ENCODE assay signal across 10 mouse cellular contexts in the genomic region with DNA sequence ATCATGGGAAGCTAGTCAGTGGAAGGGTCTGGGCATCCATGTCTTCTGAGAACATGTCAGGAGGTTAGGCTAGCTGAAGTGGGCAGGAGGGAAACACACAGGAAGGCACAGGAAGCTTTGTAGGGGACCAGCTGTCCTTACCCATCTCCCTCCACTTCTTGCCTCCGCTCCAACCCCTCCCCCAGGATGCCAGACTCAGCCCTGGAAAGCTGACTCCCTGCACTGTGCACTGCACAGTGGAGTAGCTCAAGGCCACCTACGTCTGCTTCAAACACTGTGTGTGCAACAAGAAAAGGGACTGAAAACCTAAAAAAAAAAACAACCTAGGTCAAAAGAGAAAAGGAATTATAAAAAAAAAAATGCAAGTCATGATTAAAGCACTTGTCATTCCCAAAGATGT.
"Had no signal": no experiment of that assay in that cellular context is flagged by ENCODE, and none has a peak within 500 bp of the region (broad histone marks: within the 10 kb centered on the region; RNA-seq: fewer than 3 reads in every experiment).

No protein-coding gene starts in this region.

- H3K27me3 ChIP-seq: limb, embryonic 13.5 days; neural tube, embryonic 12.5 days had no signal

- H3K36me3 ChIP-seq: limb, embryonic 13.5 days; midbrain, embryonic 10.5 days; neural tube, embryonic 12.5 days had no signal

- H3K4me3 ChIP-seq: limb, embryonic 13.5 days; midbrain, embryonic 10.5 days; neural tube, embryonic 12.5 days had no signal

- H3K4me1 ChIP-seq: neural tube, embryonic 12.5 days had no signal

- H3K9me3 ChIP-seq: midbrain, embryonic 10.5 days; neural tube, embryonic 12.5 days had no signal

- DNase-seq: kidney, adult 2 months; kidney, postnatal 25 days; lung, adult 18-20 months; midbrain, embryonic 14.5 days; right cerebral cortex, adult 18-20 months; right cerebral cortex, postnatal 25 days; thymus, postnatal 4 days had no signal
